Mouse (Mus musculus) adrenal gland, postnatal 10 days (tissue): ENCODE data around the gene Il6ra. TPM values are rescaled to one million over a fixed set of nuclear protein-coding genes. Genes with fewer than 3 reads are reported as not detected.

Experiments
- DNase-seq: peaks from one replicate; pipeline ENCODE4 v3.0.0; 2021; ENCODE audit warnings: mixed read lengths
- long read RNA-seq, 2 experiments: library from polyadenylated mRNA; stranded (forward); transcript quantifications; one replicate each; pipeline ENCODE4 v2.0.0; 2021
- total RNA-seq, 2 experiments: library from RNA; stranded (reverse); gene quantifications; 2 replicates each; pipeline ENCODE4 v1.2.3; 2021

Il6ra gene
- total RNA-seq = 10 to 100 TPM in 1 of 2 experiments, 1 to 10 TPM in 1; 7.2 to 17.2 TPM
- long read RNA-seq, experiment 1, full-length matches to known transcripts = 8 of 12 reads
- long read RNA-seq, experiment 1, partial matches to known transcripts = 0 of 12 reads
- long read RNA-seq, experiment 1, other reads (novel, unspliced or antisense) = 4 of 12 reads
- long read RNA-seq, experiment 2 = 0 reads

GRCm38 (mm10) chr3:89912543-89913391, at the start of gene Il6ra:
Gene Il6ra (minus strand): TSS chr3:89913196.
- peak; percentile 92 for DNase-seq

GRCm38 (mm10) chr3:89962059-89962750, 49.2 kb upstream of the Il6ra start:
- DNase-seq = peak; percentile 56

DNA sequence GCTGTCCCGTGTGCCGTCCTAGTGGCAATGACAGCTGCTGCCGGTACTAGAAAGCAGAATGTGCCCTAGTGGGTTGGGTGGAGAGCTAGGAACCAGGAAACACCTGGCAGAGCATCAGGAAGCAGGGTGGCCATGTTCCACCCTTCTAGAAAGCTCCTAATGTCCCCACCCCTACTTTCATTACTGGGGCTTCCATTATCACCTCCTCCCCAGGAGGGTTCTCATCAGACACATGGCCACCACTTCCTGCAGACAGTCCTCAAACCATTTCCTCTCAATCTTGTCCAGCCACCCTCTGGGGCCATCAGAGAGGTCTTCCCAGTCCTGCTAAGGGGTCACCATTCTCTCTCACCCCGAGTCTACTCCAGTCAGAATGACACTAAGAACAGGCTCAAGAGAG, 48.4 kb upstream of the Il6ra start:
- DNase-seq = no peak

GRCm38 (mm10) chr3:89960469-89960868, 47.5 kb upstream of the Il6ra start:
- peak; percentile 96 for DNase-seq

DNA sequence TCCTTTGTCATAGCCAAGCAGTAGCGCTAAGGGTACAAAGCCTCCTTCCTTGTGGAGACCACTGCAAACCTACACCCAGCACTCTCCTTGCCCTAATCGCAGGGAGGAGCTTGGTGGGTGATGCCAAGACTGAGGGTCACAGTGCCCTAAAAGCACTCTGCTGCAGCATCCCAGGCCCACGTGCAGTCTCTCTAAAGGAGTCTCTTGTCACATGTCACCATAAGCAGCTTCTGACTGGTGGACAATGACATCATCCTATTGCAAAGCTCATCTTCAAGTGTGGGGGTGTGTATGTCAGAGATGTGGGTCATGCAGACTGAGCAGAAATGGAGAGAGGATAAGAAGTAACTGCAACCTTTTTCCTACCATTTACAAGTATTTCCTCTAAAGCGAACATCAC, 46.4 kb upstream of the Il6ra start:
- no peak for DNase-seq

DNA sequence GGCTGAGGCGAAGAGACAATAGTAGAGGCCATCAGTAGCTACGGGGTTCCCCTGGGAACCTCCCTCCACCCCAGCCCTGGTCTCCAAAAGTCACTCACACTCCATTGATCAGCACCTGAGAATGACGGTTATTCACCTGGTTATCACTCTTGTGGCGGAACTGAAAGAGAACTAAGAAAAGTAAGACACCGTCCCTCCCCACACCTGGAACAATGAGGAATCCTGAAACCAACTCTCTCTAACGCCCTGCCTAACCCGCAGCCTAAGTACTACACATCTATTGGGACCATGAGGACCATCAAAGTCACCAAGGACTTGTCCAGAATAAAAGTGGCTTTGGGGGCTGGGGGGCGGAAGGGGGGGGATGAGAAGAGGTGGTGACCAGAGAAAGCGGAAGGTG, 44.9 kb upstream of the Il6ra start:
- no peak for DNase-seq

- DNase-seq = no peak
These were observed 43.4 kb upstream of the Il6ra start for GRCm38 (mm10) chr3:89956177-89956971.

DNA sequence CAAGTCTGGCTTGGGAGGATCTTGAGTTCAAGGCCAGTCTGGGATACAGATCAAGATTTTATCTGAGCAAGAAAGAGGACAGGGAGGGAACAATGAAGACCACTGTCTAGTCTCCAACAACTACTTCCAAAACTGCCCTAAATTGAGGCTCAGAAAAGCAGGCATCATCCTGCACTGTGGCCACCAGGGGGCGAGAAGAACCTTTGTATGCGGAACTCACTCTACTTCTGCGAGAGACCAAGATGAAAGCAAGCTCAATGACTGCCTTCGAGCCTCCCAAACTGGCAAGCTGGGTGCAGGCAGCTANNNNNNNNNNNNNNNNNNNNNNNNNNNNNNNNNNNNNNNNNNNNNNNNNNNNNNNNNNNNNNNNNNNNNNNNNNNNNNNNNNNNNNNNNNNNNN, 40.4 kb upstream of the Il6ra start:
- peak; percentile 86 for DNase-seq

DNA sequence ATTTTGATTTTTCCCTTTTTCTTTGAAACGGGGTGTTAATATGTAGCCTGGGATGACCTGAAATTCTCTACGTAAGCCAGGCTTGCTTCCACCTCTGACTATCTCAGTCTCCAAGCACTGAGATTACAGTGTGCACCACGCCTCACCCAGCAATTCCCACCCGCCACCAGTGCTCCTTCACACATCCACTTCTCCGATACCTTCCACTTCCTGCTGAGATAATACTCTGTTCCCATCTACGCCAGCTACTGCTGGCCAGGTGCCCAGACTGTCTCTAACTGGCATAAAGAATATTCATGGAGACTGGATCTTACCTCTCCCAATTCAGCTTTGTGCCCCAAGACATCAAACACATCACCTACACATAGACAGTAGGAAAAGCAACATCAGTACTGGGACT, 35.7 kb upstream of the Il6ra start:
- DNase-seq = no peak

GRCm38 (mm10) chr3:89948021-89948420, 35.0 kb upstream of the Il6ra start:
- no peak for DNase-seq

- DNase-seq = no peak
These were observed 32.0 kb upstream of the Il6ra start for GRCm38 (mm10) chr3:89945026-89945425.

DNA sequence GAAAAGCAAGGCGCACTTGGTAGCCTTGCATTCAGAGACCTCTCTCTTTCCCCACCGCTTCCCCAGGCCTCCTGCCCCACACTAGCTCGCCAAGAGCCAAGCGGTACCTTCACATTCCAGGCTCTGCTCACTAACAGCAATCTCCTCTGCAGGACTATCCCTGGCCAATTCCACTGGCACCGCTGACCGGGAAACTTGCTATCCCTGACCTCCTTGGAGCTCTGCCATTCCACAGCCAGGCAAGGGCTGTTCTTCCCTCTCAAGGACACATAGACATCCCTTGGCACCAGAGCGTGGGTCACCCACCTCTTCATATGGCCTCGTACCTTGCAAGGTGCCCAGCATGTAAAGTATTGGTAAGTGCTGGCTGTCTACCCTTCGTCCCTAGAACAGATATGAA, 29.9 kb upstream of the Il6ra start:
- DNase-seq = peak; percentile 76

DNA sequence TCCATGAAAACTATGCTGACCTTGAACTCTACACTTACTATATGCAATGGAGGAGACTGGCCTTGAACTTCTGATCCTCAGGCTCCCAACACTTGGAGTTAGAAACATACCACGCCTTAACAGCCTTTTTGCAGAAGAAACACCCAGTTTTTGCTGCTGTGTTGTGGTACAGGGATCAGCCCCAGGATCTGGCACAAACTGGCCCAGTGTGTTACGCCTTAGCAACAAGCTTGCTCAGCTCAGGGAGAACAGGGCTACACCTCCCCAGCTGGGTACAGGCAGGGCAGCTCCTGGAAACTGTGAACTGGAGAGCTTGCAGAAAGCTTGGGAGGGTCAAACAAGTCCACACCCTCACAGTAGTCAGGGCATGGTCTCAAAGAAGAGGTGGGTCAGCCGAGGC, 23.5 kb upstream of the Il6ra start:
- DNase-seq = no peak

DNA sequence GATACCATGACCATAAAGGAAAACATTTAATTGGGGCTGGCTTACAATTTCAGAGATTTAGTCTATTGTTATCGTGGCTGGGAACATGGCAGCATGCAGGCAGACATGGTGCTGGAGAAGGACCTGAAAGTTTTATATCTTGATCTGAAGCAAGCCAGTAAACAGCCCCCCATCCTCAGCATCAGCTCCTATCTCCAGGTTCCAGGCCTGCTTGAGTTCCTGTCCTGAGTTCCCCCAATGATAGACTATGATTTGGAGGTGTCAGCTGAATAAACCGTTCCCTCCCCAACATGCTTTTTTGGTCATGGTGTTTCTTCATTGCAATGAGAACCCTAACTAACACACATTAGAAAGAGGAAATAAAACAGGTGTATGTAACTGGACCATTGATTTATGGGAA, 19.9 kb upstream of the Il6ra start:
- no peak for DNase-seq

- no peak for DNase-seq
These were observed 16.0 kb upstream of the Il6ra start for GRCm38 (mm10) chr3:89928956-89929355.

DNA sequence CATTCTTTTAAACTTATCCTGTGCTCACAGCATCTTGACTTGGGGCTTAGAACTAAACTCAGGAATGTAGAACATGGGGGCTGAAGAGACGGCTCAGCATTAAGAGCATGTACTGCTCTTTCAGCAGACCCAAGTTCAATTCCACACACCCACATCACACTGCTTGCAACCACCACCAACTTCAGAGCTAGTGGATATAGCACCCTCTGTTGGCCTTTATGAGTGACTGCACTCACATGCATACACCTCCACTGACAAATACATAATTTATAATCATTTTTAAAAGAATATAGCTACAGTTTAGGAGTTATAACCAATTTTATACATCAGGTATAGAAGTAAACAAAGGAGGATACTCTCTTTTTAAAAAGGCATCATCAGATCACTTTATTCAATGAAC, 13.4 kb upstream of the Il6ra start:
- DNase-seq = no peak

DNA sequence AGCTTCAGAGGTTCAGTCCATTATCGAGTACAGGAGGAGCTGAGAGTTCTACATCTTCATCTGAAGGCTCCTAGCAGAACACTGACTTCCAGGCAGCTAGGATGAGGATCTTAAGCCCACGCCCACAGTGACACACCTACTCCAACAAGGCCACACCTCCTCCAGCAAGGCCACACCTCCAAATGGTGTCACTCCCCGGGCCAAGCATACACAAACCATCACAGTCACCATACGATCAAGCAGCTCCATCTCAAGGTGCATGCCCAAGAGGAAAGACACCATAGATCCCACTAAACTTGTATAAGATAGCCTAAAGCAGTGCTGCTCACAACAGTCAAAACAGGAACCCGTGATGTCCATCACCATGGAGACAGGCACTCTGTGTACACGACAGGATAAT, 7.7 kb upstream of the Il6ra start:
- DNase-seq = no peak

- no peak for DNase-seq
These were observed 4.4 kb upstream of the Il6ra start for GRCm38 (mm10) chr3:89917408-89917807.

- no peak for DNase-seq
These were observed 3.6 kb upstream of the Il6ra start for GRCm38 (mm10) chr3:89916622-89917021.

GRCm38 (mm10) chr3:89914700-89915099, 1.7 kb upstream of the Il6ra start:
- no peak for DNase-seq

GRCm38 (mm10) chr3:89912108-89912542, 871 bp downstream of the Il6ra start:
- DNase-seq = no peak

DNA sequence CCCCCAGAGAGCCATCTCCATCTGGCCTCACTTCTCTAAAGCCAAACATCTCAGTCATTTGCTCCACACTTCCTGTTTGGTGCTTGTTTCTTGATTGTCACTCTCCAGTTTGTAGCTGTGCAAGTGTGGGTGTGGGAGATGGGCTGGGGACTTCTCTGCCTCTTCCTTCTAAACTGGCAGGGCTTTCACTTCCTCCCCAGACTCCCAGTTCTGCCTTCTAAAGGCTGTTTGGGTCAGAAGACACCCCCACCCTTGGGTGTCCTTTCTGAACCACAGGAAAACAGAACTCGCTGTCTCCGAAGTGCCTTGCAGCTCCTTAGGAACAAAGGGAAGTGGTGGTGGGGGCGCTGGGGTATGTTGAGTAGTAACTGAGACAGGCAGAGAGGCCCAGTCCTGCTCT, 1.8 kb downstream of the Il6ra start:
- no peak for DNase-seq
